Comparison of ENCODE assay signal across 20 mouse cellular contexts in genomic region chr5:92767857-92768291, GRCm38 (mm10).
A peak's percentile ranks its signal among the peaks of the same experiment; 100 is the strongest.
DNase-seq lines count a peak whose midpoint lies in the region; ATAC-seq and TF ChIP-seq lines count a peak whose summit lies in the region.
"Had no signal": no experiment of that assay in that cellular context is flagged by ENCODE, and none has a peak within 500 bp of the region (broad histone marks: within the 10 kb centered on the region; RNA-seq: fewer than 3 reads in every experiment).

No protein-coding gene starts in this region.

- peak overlapping the region; percentile 34; the same call in 1 of the 2 replicates for H3K27ac ChIP-seq in kidney, embryonic 14.5 days (ENCODE audit: low read depth, low read length)
- H3K27ac ChIP-seq in intestine, embryonic 15.5 days = no peak overlapping the region
- H3K27ac ChIP-seq in small intestine, adult 2 months (ENCODE audit: insufficient read depth, low read depth, low read length) = peak overlapping the region; percentile 60
- H3K27ac ChIP-seq: embryonic facial prominence, embryonic 12.5 days; heart, embryonic 10.5 days; hindbrain, embryonic 12.5 days; midbrain, embryonic 13.5 days had no signal

- 12% methylated on average over 6 of the region's 6 CpGs for WGBS in kidney, embryonic 14.5 days
- WGBS in intestine, embryonic 15.5 days = 28% methylated on average over 6 of the region's 6 CpGs
- WGBS in small intestine, adult 2 months = 24% methylated on average over 6 of the region's 6 CpGs

- H3K9me3 ChIP-seq in kidney, embryonic 14.5 days (ENCODE audit: control insufficient read depth, low read length) = peaks cover 5% of the 10 kb centered on the region; the same call in 1 of the 2 replicates
- H3K9me3 ChIP-seq in intestine, embryonic 15.5 days = no peaks in the 10 kb centered on the region
- H3K9me3 ChIP-seq: embryonic facial prominence, embryonic 12.5 days; midbrain, embryonic 13.5 days had no signal

- H3K4me2 ChIP-seq in kidney, embryonic 14.5 days (replicated peaks; ENCODE audit: low read depth, low read length) = no peak overlapping the region
- no peak overlapping the region for H3K4me2 ChIP-seq in intestine, embryonic 15.5 days (replicated peaks)
- H3K4me2 ChIP-seq: embryonic facial prominence, embryonic 12.5 days; hindbrain, embryonic 12.5 days; midbrain, embryonic 13.5 days had no signal

- H3K4me3 ChIP-seq in kidney, embryonic 14.5 days (ENCODE audit: low read length) = no peak overlapping the region
- H3K4me3 ChIP-seq in intestine, embryonic 15.5 days (replicated peaks) = no peak overlapping the region
- no peak overlapping the region for H3K4me3 ChIP-seq in small intestine, adult 2 months (ENCODE audit: low read depth, low read length)
- H3K4me3 ChIP-seq: embryonic facial prominence, embryonic 12.5 days; heart, embryonic 10.5 days; hindbrain, embryonic 12.5 days; midbrain, embryonic 13.5 days had no signal

- H3K9ac ChIP-seq in kidney, embryonic 14.5 days (ENCODE audit: low read depth, low read length) = no peak overlapping the region
- no peak overlapping the region for H3K9ac ChIP-seq in intestine, embryonic 15.5 days
- H3K9ac ChIP-seq: embryonic facial prominence, embryonic 12.5 days; hindbrain, embryonic 12.5 days; midbrain, embryonic 13.5 days had no signal

- no peaks in the 10 kb centered on the region for H3K36me3 ChIP-seq in kidney, embryonic 14.5 days (ENCODE audit: control insufficient read depth, insufficient read depth, low read length)
- H3K36me3 ChIP-seq in intestine, embryonic 15.5 days = no peaks in the 10 kb centered on the region
- H3K36me3 ChIP-seq in small intestine, adult 2 months (ENCODE audit: control insufficient read depth, insufficient read depth, low read length) = no peaks in the 10 kb centered on the region
- H3K36me3 ChIP-seq: embryonic facial prominence, embryonic 12.5 days; heart, embryonic 10.5 days; hindbrain, embryonic 12.5 days; midbrain, embryonic 13.5 days had no signal

- TF ChIP-seq CTCF in small intestine, adult 2 months (IDR thresholded peaks at IDR 0.05; ENCODE audit: extremely low read depth, insufficient read length, insufficient replicate concordance, low read depth, low read length) = no peak

- peaks cover 13% of the 10 kb centered on the region for H3K4me1 ChIP-seq in kidney, embryonic 14.5 days (ENCODE audit: control insufficient read depth, insufficient read depth, low read length)
- peaks cover 14% of the 10 kb centered on the region for H3K4me1 ChIP-seq in intestine, embryonic 15.5 days (replicated peaks)
- H3K4me1 ChIP-seq in small intestine, adult 2 months (ENCODE audit: control insufficient read depth, insufficient read depth, insufficient read length, low read length) = peaks cover 19% of the 10 kb centered on the region
- H3K4me1 ChIP-seq: midbrain, embryonic 13.5 days had no signal

- peak; percentile 68 for ATAC-seq in kidney, embryonic 14.5 days (ENCODE audit: low FRiP score, low TSS enrichment)
- peak; percentile 46 for ATAC-seq in intestine, embryonic 15.5 days
- ATAC-seq: activated CD4-positive, CD25-positive, alpha-beta regulatory T cell, adult 4 months; midbrain, embryonic 13.5 days had no signal

- no peak for DNase-seq in kidney, postnatal 25 days
- peak; percentile 13 for DNase-seq in embryo, embryonic 11 days
- no peak for DNase-seq in thymus, postnatal 4 days
- DNase-seq in cerebellum, adult 11-12 months = no peak
- DNase-seq: adrenal gland, postnatal 14 days; cerebellum, adult 8-10 months; heart, postnatal 14 days; kidney, adult 9 months; layer of hippocampus, postnatal 36 days; lung, adult 2 months; right cerebral cortex, postnatal 25 days; thymus, postnatal 25 days had no signal

- no peak for TF ChIP-seq POLR2A in small intestine, adult 2 months (IDR thresholded peaks at IDR 0.05; ENCODE audit: low read depth, low read length)

- no peaks in the 10 kb centered on the region for H3K27me3 ChIP-seq in kidney, embryonic 14.5 days (ENCODE audit: control insufficient read depth, insufficient read depth, low read length)
- H3K27me3 ChIP-seq in intestine, embryonic 15.5 days (replicated peaks) = no peaks in the 10 kb centered on the region
- no peaks in the 10 kb centered on the region for H3K27me3 ChIP-seq in small intestine, adult 2 months (ENCODE audit: control insufficient read depth, insufficient read depth, low read length)
- H3K27me3 ChIP-seq: embryonic facial prominence, embryonic 12.5 days; hindbrain, embryonic 12.5 days; midbrain, embryonic 13.5 days had no signal
